Mouse (Mus musculus): ENCODE results near the gene Eml6. TPM values are rescaled to one million over a fixed set of nuclear protein-coding genes. Genes with fewer than 3 reads are reported as not detected.

Eml6 gene
- total RNA-seq, 2 experiments from 2014 or later = 32.4 to 35.0 TPM

GRCm38 (mm10) chr11:29748750-29749467 lies 276.9 kb downstream of the Eml6 start:
- DNase-seq = no peak

- no peak for DNase-seq
Measured at GRCm38 (mm10) chr11:29747881-29748280, 278.0 kb downstream of the Eml6 start.

GRCm38 (mm10) chr11:29747365-29747764 lies 278.5 kb downstream of the Eml6 start:
- DNase-seq = no peak

GRCm38 (mm10) chr11:29746203-29746602 lies 279.6 kb downstream of the Eml6 start:
- DNase-seq = no peak

DNA sequence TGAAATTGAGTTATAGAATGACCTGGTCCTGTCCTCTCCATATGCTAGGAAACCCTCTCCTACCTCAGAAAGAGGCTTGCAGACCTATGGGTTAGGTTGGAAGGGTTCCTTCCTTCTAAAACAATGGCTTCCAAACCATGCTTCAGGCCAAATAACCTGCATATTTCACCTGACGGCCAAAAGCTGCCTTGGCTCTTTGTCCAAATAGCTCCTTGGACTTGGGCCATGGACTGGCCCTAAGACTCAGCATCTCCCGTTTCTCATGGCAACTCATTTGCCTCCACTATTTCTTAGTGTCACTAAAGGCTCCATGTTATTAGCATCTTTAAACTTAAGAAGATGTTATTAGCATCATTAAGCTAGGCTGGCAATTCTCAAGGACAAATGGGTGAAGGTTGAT lies 280.3 kb downstream of the Eml6 start:
- DNase-seq = no peak

GRCm38 (mm10) chr11:29744760-29745430 lies 280.9 kb downstream of the Eml6 start:
- DNase-seq = no peak

- DNase-seq = no peak
Measured at GRCm38 (mm10) chr11:29739752-29740151, 286.1 kb downstream of the Eml6 start.

DNA sequence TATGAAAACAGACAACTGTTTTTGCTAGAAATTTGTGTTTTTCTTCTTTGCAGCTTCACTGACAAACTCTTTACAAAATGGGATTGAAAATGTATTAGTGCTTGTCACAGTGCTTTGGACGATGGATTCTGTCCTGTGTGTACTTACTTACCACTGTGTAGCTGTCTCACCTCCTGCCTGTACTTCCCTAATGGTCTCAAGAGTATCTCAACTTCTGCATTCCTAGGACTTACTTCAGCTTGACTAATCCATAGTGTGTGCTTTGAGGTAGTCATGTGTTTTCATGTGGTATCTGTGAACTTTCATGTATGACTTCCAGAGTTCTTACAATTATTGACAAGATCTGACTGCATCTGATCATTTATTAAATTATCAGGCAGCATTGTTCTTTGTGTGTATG lies 297.9 kb downstream of the Eml6 start:
- no peak for DNase-seq

- DNase-seq = no peak
Measured at GRCm38 (mm10) chr11:29725610-29726009, 300.2 kb downstream of the Eml6 start.

DNA sequence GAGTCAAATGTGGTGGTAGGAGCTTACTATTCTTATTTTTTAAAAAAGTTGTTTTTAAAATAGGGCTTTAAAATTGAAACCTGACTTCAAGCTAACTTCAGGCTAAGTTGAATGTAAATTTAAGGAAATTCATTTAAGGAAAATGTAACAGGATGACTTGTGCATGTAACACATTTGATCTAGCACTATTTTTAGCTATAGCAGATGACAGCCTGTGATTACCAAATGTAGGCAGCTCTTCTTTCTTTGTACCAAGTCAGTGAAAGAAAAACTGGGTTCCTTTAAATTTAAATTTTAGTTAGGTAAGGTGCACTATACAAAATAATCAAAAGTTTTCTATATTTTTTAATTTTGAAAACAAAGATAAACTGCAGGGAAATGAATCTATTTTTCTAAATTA lies 300.7 kb downstream of the Eml6 start:
- DNase-seq = no peak

- DNase-seq = no peak
Measured at GRCm38 (mm10) chr11:29724213-29724612, 301.6 kb downstream of the Eml6 start.

DNA sequence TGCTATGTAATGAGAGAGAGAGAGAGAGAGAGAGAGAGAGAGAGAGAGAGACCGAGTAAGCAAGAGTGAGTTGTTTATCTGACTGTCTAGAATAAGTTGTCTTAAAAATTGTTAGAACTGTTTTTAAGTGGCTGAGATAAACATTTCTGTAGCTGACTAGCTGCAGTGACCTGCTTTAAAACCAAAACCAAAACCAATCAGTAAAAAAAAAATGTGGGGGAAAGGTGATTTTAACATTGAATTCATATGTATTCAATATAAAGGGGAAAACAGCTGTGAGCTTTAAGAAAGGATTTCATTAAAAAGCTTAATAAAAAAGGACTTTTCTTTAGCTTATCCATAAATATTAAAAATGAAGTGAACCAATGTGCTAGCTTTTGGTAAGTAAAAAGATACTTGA lies 306.2 kb downstream of the Eml6 start:
- no peak for DNase-seq

DNA sequence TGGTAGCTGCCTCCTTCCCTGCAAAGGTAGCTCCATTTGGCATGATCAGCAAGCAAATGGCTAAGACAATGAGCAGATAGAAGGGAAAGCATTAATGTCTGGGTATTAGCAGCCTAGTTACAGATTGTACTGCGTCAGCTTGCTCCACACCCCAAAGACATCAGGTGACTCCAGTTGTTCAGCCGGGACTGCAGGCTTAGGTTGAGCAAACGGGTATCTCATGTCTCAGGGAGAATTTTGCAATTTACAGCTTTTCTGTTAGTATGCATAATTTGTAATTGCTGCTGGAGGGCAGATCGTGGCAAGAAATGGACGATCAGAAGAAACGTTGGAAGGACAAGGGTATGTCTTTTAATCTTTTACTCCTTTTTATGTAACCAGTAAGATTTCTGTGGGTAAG lies 307.3 kb downstream of the Eml6 start:
- DNase-seq = peak in 1 of 2 experiments; percentile 13

- DNase-seq = no peak
Measured at GRCm38 (mm10) chr11:29715499-29715898, 310.3 kb downstream of the Eml6 start.

- DNase-seq = no peak
Measured at GRCm38 (mm10) chr11:29714789-29715188, 311.0 kb downstream of the Eml6 start.

- DNase-seq = no peak
Measured at GRCm38 (mm10) chr11:29714114-29714513, 311.7 kb downstream of the Eml6 start.

DNA sequence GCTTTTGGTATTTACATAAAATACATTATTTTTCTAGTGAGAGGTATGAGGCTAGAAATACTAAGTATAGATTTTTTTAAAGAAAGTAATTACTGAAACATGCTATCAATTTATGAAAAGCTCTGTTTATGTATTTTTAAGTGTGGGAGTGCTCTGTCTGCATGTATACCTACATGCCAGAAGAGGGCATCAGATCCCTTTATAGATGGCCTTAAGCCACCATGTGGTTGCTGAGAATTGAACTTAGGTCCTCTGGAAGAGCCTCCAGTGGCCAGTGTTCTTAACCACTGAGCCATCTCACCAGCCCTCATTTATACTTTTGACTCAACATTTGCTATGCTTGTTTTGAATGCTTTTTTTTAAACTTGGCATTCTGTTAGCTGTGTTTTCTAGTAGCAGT lies 316.3 kb downstream of the Eml6 start:
- DNase-seq = no peak

DNA sequence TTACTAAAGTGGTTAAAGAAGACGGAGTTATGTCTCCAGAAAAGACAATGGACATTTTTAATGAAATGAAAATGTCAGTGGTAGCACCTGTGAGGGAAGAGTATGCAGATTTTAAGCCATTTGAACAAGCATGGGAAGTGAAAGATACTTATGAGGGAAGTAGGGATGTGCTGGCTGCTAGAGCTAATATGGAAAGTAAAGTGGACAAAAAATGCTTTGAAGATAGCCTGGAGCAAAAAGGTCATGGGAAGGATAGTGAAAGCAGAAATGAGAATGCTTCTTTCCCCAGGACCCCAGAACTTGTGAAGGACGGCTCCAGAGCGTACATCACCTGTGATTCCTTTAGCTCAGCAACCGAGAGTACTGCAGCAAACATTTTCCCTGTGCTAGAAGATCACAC lies 319.0 kb downstream of the Eml6 start:
- no peak for DNase-seq

GRCm38 (mm10) chr11:29705263-29705662 lies 320.6 kb downstream of the Eml6 start:
- no peak for DNase-seq

DNA sequence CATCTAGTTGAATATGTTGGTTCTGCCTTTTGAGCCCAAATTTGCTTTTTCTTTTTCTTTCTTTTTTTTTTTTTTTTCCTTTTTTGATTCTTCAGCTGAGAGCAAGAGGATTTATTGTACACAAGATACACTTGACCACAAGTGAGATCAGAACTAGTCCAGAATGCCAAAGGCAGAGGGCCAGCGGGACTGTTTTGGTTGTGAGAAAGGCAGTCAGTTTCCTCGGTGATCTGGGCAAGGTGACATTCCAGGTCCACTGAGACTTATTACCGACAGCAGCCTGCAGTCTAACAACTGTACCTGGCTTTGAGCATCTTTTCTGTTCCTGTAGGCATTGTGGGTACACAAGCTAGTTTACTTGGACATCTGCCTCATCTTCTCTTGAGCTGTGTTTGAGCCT lies 323.1 kb downstream of the Eml6 start:
- no peak for DNase-seq

DNA sequence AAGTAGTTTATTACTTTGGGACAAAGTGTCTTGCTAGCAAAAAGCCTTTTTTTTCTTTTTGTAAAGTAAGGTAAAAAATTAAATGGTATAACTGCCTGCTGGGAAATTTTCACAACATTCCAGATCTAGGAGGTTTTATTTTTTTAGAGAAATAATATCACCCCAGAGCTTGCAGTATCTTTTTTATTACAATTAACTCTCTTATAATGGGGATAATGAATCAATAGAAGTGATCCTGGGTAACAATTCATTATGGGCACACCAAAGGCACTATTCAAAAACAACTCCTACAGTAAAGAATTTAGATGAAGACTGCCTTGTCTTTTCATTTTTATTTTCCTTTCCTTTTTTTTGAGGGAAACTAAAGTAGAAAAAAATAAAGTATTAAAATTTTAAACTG lies 331.1 kb downstream of the Eml6 start:
- no peak for DNase-seq

DNA sequence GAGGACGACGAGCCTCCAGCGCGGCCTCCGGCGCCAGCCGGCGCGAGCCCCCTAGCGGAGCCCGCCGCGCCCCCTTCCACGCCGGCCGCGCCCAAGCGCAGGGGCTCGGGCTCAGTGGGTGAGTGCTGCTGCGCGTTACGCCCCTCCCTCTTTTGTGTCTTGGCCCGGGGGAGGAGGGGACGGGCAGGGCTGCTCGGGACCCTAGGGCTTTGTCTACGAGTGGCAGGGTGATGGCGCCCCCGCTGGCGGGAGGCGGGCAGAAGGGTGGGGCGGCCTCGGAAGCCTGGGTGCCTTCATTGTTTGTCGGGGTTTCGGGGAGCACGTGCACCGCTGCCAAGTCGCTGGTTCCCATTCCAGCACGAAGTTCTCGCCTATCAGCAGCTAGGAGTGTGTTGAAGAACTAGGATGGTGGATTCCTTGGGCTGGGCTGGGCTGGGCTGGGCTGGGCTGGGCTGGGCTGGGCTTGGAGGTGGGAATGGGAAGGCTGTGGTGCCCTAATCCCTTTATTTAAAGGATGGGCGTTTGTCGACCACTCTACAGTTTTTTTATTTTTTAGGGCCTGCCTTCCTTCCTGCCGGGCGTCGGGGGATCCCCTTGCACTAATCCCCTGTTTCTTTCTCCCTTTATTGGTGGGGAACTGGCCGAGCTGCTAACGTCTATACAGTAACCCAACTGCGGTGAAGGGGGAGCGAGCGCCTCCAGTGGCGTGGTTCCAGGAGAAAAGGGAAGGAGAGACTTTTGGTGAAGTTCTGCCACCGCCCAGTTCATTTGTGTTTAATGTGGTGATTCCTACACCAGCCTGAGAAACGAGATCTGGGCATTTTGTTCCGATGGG lies 332.0 kb downstream of the Eml6 start:
- peak; percentile 88 for DNase-seq

All from layer of hippocampus, postnatal 36 days (tissue).